Mouse (Mus musculus) megakaryocyte, embryonic 14.5 days (primary cell): ENCODE measurements around the gene Mga. TPM values are rescaled to one million over a fixed set of nuclear protein-coding genes. Genes with fewer than 3 reads are reported as not detected.
A peak's percentile ranks its signal among the peaks of the same experiment; 100 is the strongest.

Source experiments
- H3K27me3 ChIP-seq: replicated peaks from 2 replicates; pipeline ENCODE3; 2012; ENCODE audit warnings: inconsistent platforms
- H3K36me3 ChIP-seq: replicated peaks from 2 replicates; pipeline ENCODE3; 2012; ENCODE audit warnings: low read length, inconsistent platforms, mixed read lengths
- H3K4me1 ChIP-seq: 2 replicates; pipeline ENCODE4 v1.6.1; 2012; ENCODE audit warnings: inconsistent platforms
- H3K4me3 ChIP-seq: replicated peaks from 2 replicates; pipeline ENCODE3; 2012; ENCODE audit warnings: moderate library complexity, mild to moderate bottlenecking, inconsistent platforms
- H3K9me3 ChIP-seq: 2 replicates; pipeline ENCODE4 v1.6.1; 2012; ENCODE audit warnings: inconsistent platforms
- FLI1 ChIP-seq: IDR thresholded peaks from 2 replicates; pipeline ENCODE4 v1.6.1; 2012; ENCODE audit warnings: low read length, inconsistent platforms, mixed read lengths
- GATA1 ChIP-seq: IDR thresholded peaks from 3 replicates; pipeline ENCODE4 v1.6.1; 2012; ENCODE audit warnings: mixed read lengths, low read length, inconsistent platforms, borderline replicate concordance
- polyA plus RNA-seq: library from polyadenylated mRNA; stranded (reverse); fragments of >175 nt; gene quantifications from 2 replicates; pipeline ENCODE4 v1.2.3, GENCODE M21; 2012; ENCODE audit warnings: low replicate concordance; ENCODE audit not compliant: insufficient read depth

Mga gene
- polyA plus RNA-seq, 1 experiment, result 1.3 TPM

- H3K4me1 ChIP-seq, result peaks cover 20% of the 10 kb centered on the region
- peaks cover 16% of the 10 kb centered on the region for H3K36me3 ChIP-seq
- H3K4me3 ChIP-seq, result peak overlapping the region; percentile 94
- no peaks in the 10 kb centered on the region for H3K9me3 ChIP-seq
- H3K27me3 ChIP-seq, result no peaks in the 10 kb centered on the region
- no peak for TF ChIP-seq GATA1
- TF ChIP-seq FLI1, result no peak
These were observed 1.1 kb downstream of the Mga start for GRCm38 (mm10) chr2:119898141-119898594.

- Histone ChIP-seq H3K4me3 (no peak overlapping the region), H3K4me1 (peaks cover 7% of the 10 kb centered on the region), H3K27me3 (no peaks in the 10 kb centered on the region), H3K36me3 (peaks cover 41% of the 10 kb centered on the region), H3K9me3 (no peaks in the 10 kb centered on the region)
- TF ChIP-seq FLI1, result no peak
- no peak for TF ChIP-seq GATA1
These were observed 19.0 kb downstream of the Mga start for GRCm38 (mm10) chr2:119916007-119916406.

- no peak for TF ChIP-seq FLI1
- no peak for TF ChIP-seq GATA1
- peaks cover 7% of the 10 kb centered on the region for H3K4me1 ChIP-seq
- no peaks in the 10 kb centered on the region for H3K27me3 ChIP-seq
- no peaks in the 10 kb centered on the region for H3K9me3 ChIP-seq
- no peak overlapping the region for H3K4me3 ChIP-seq
- peaks cover 57% of the 10 kb centered on the region for H3K36me3 ChIP-seq
These were observed 20.8 kb downstream of the Mga start for GRCm38 (mm10) chr2:119917631-119918369.

- TF ChIP-seq FLI1, result no peak
- no peaks in the 10 kb centered on the region for H3K9me3 ChIP-seq
- peaks cover 25% of the 10 kb centered on the region for H3K4me1 ChIP-seq
- peaks cover 18% of the 10 kb centered on the region for H3K36me3 ChIP-seq
- H3K4me3 ChIP-seq, result no peak overlapping the region
- no peaks in the 10 kb centered on the region for H3K27me3 ChIP-seq
These were observed 73.5 kb downstream of the Mga start for GRCm38 (mm10) chr2:119970571-119970970.

GRCm38 (mm10) chr2:119971316-119971715 is 74.3 kb downstream of the Mga start:
- peaks cover 11% of the 10 kb centered on the region for H3K36me3 ChIP-seq
- H3K9me3 ChIP-seq, result no peaks in the 10 kb centered on the region
- H3K4me1 ChIP-seq, result peaks cover 25% of the 10 kb centered on the region
- no peaks in the 10 kb centered on the region for H3K27me3 ChIP-seq
- no peak for TF ChIP-seq FLI1
- no peak for TF ChIP-seq GATA1
- H3K4me3 ChIP-seq, result no peak overlapping the region

GRCm38 (mm10) chr2:119971837-119972536 is 75.0 kb downstream of the Mga start:
- peaks cover 25% of the 10 kb centered on the region for H3K4me1 ChIP-seq
- H3K27me3 ChIP-seq, result no peaks in the 10 kb centered on the region
- TF ChIP-seq GATA1 (no peak), FLI1 (no peak)
- H3K9me3 ChIP-seq, result no peaks in the 10 kb centered on the region
- peaks cover 6% of the 10 kb centered on the region for H3K36me3 ChIP-seq
- H3K4me3 ChIP-seq, result peak overlapping the region; percentile 93

GRCm38 (mm10) chr2:119972537-119972879 is 75.5 kb downstream of the Mga start, which contains the start of gene Mapkbp1:
Gene Mapkbp1 (plus strand): TSS chr2:119972699.
- TF ChIP-seq GATA1 (no peak), FLI1 (no peak)
- no peaks in the 10 kb centered on the region for H3K27me3 ChIP-seq
- no peaks in the 10 kb centered on the region for H3K9me3 ChIP-seq
- peak within 1 kb of the TSS; percentile 93 for H3K4me3 ChIP-seq
- H3K36me3 ChIP-seq, result peaks cover 6% of the 10 kb centered on the region
- peaks cover 26% of the 10 kb centered on the region for H3K4me1 ChIP-seq

- H3K4me3 ChIP-seq, result no peak overlapping the region
- H3K4me1 ChIP-seq, result peaks cover 23% of the 10 kb centered on the region
- peaks cover 3% of the 10 kb centered on the region for H3K27me3 ChIP-seq
- no peaks in the 10 kb centered on the region for H3K9me3 ChIP-seq
- peaks cover 9% of the 10 kb centered on the region for H3K36me3 ChIP-seq
- no peak for TF ChIP-seq GATA1
- no peak for TF ChIP-seq FLI1
These were observed 83.4 kb downstream of the Mga start for GRCm38 (mm10) chr2:119980343-119980986.

- H3K27me3 ChIP-seq, result peaks cover 3% of the 10 kb centered on the region
- peaks cover 9% of the 10 kb centered on the region for H3K36me3 ChIP-seq
- H3K4me3 ChIP-seq, result no peak overlapping the region
- H3K4me1 ChIP-seq, result peaks cover 30% of the 10 kb centered on the region
- TF ChIP-seq GATA1 (no peak), FLI1 (no peak)
- no peaks in the 10 kb centered on the region for H3K9me3 ChIP-seq
These were observed 84.6 kb downstream of the Mga start for GRCm38 (mm10) chr2:119981631-119982030.

- H3K9me3 ChIP-seq, result no peaks in the 10 kb centered on the region
- TF ChIP-seq FLI1 (no peak), GATA1 (no peak)
These were observed 88.8 kb downstream of the Mga start for GRCm38 (mm10) chr2:119985871-119986270.

More at GRCm38 (mm10) chr2:119985871-119986270, 88.8 kb downstream of the Mga start:
- Histone ChIP-seq H3K36me3 (peaks cover 9% of the 10 kb centered on the region), H3K4me3 (no peak overlapping the region), H3K4me1 (peaks cover 24% of the 10 kb centered on the region), H3K27me3 (no peaks in the 10 kb centered on the region)
